Mouse (Mus musculus): ENCODE data around the gene Arid2. TPM values are rescaled to one million over a fixed set of nuclear protein-coding genes. Genes with fewer than 3 reads are reported as not detected.

Arid2 gene
- polyA plus RNA-seq, 1 experiment from 2014 or later: 26.8 TPM

DNA sequence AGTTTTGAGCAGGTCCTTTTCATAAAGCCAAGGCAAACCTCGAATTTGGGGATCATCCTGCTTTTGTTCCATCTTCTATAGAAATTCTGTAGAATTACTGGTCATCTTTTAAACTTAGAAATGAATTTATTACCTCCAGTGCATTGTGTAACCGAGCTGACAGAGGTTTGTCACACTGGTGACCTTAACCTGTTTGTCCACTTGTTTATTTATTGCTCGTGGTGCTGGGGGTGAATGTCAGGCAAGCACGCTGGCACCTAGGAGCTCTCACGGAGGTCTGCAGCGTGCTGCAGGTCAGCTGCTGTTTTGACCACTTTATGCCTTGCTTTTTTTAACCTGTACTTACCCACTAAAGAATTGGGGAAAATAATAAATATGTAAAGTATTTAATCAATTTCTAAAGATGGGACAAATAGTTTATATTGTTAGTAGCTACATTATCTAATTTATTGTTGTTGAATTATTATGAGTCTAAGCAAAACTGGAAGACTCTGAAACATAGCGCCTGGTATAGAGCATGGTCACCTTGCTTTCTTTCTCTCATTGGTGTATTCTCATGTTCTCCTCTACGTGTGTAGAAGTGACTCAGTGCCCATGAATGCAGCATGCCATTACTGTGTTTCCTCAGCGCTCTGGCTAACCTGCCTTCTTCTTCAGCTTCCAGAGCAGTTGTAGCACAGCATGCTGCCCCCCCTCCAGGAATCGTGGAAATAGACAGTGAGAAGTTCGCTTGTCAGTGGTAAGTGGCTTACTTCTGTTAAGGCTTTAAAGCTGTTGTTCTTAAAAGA, 79.1 kb downstream of the Arid2 start:
- no peak overlapping the region for H3K27ac ChIP-seq
- ATAC-seq (ENCODE audit: low FRiP score): no peak
- no peak overlapping the region for H3K4me2 ChIP-seq
- H3K4me1 ChIP-seq (replicated peaks): no peaks in the 10 kb centered on the region
- H3K4me3 ChIP-seq: no peak overlapping the region
- H3K27me3 ChIP-seq: no peaks in the 10 kb centered on the region
- WGBS: 87% methylated on average over 11 of the region's 11 CpGs
- H3K9ac ChIP-seq: no peak overlapping the region
- H3K9me3 ChIP-seq: no peaks in the 10 kb centered on the region
- H3K36me3 ChIP-seq: peaks cover 82% of the 10 kb centered on the region

DNA sequence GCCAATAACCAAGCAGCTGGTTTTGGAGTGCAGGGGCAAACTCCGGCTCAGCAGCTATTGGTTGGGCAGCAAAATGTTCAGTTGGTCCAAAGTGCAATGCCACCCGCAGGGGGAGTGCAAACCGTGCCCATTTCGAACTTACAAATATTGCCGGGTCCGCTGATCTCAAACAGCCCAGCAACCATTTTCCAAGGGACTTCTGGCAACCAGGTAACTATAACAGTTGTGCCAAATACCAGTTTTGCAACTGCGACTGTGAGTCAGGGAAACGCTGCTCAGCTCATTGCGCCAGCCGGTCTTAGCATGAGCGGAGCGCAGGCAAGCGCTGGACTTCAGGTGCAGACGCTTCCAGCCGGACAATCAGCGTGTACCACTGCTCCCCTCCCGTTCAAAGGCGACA, 84.0 kb downstream of the Arid2 start:
- no peaks in the 10 kb centered on the region for H3K27me3 ChIP-seq
- peaks cover 63% of the 10 kb centered on the region for H3K36me3 ChIP-seq
- WGBS: 96% methylated on average over 18 of the region's 18 CpGs

DNA sequence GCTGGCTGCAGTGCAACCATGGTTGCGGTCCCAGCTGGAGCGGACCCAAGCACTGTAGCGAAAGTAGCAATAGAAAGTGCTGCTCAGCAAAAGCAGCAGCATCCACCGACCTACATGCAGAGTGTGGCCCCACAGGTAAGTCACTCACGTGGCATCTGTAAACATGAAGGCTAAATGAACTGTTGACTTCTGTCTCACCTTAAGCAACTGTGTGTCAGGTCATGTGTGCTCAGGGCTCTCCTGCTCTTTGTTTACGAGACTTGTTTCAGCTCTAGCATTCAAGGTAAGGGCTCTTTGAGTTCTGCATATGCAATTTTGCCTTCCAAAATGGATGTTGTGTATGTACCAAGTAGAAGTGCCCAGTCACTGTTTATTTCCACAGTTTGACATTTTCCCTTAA, 85.3 kb downstream of the Arid2 start:
- ATAC-seq (ENCODE audit: low FRiP score): no peak
- no peak overlapping the region for H3K27ac ChIP-seq
- H3K9me3 ChIP-seq: no peaks in the 10 kb centered on the region
- no peak overlapping the region for H3K4me3 ChIP-seq
- H3K4me1 ChIP-seq (replicated peaks): no peaks in the 10 kb centered on the region
- no peak overlapping the region for H3K9ac ChIP-seq
- no peaks in the 10 kb centered on the region for H3K27me3 ChIP-seq
- H3K4me2 ChIP-seq: no peak overlapping the region
- 94% methylated on average over 6 of the region's 6 CpGs for WGBS
- peaks cover 68% of the 10 kb centered on the region for H3K36me3 ChIP-seq

More for the DNA sequence above, 84.0 kb downstream of the Arid2 start:
- Histone ChIP-seq H3K9me3 (no peaks in the 10 kb centered on the region), H3K27ac (no peak overlapping the region), H3K4me3 (no peak overlapping the region), H3K4me2 (no peak overlapping the region), H3K4me1 (replicated peaks) (no peaks in the 10 kb centered on the region), H3K9ac (no peak overlapping the region)
- ATAC-seq (ENCODE audit: low FRiP score): no peak

DNA sequence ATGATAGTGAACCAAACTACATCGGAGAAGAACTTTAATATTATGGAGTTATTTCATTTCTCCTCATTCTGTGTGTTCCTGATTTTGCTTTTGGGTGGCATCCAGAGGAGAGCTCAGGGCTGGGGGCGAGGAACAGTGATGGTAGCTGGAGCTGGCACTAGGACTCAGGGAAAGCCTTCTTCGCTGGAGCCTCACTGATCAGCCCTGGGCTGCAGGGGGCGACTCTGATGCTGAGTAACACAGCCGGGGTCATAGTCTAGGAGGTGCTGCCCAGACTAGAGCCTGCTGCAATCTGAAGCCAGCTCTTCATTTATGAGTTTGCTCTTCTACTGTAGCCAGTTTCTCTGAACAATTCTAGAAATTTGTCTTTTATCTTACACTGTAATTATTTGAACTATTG, 85.8 kb downstream of the Arid2 start:
- ATAC-seq (ENCODE audit: low FRiP score): no peak
- Histone ChIP-seq H3K9ac (no peak overlapping the region), H3K4me1 (replicated peaks) (no peaks in the 10 kb centered on the region), H3K27ac (no peak overlapping the region), H3K4me3 (no peak overlapping the region), H3K27me3 (no peaks in the 10 kb centered on the region), H3K36me3 (peaks cover 69% of the 10 kb centered on the region), H3K9me3 (no peaks in the 10 kb centered on the region), H3K4me2 (no peak overlapping the region)
- WGBS: 88% methylated on average over 5 of the region's 5 CpGs

DNA sequence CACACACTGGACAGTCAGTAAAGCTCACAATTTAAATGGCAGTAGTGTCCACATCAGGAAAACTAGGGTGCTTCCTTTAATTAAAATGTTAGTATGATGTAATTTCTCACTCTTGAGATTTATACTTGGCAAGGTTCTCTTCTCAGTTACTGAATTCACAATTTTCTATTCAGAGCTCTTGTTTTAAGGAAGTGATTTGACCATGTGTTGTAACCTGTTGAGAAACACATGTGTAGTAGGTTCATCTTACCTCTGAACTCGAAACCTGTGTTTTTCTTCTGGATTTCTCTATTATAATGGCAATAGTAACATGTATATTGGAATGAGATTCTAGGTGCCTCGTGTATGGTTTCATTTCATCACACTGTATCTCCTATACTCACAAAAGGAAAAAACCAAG, 88.9 kb downstream of the Arid2 start:
- H3K27me3 ChIP-seq: no peaks in the 10 kb centered on the region
- ATAC-seq (ENCODE audit: low FRiP score): no peak
- 94% methylated on average over 2 of the region's 2 CpGs for WGBS
- no peaks in the 10 kb centered on the region for H3K9me3 ChIP-seq
- no peak overlapping the region for H3K4me2 ChIP-seq
- H3K36me3 ChIP-seq: peaks cover 56% of the 10 kb centered on the region
- no peak overlapping the region for H3K4me3 ChIP-seq
- no peak overlapping the region for H3K27ac ChIP-seq
- H3K9ac ChIP-seq: no peak overlapping the region
- no peaks in the 10 kb centered on the region for H3K4me1 ChIP-seq (replicated peaks)

DNA sequence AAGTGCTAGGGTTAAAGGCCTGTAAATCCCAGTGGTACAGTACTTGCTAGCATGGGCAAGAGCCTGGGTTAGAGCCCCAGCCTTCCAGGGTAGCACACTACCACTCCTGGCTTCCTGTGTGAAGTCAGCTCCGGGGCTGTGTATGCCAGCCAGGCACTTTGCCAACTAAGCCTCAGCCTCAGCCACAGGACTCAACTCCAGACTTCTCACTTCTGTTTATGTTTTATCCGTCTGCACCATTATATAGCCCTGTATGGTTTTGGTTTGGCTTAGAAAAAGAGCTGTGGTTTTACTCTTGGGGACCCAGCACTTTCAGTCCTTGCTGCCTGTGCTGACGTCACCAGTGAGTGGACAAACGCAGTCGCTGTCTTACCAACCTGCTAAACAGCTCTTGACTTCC, 89.9 kb downstream of the Arid2 start:
- ATAC-seq (ENCODE audit: low FRiP score): no peak
- Histone ChIP-seq H3K4me3 (no peak overlapping the region), H3K27ac (no peak overlapping the region), H3K9ac (no peak overlapping the region), H3K4me2 (no peak overlapping the region), H3K9me3 (no peaks in the 10 kb centered on the region), H3K4me1 (replicated peaks) (no peaks in the 10 kb centered on the region), H3K27me3 (no peaks in the 10 kb centered on the region), H3K36me3 (peaks cover 51% of the 10 kb centered on the region)
- 86% methylated on average over 5 of the region's 5 CpGs for WGBS

DNA sequence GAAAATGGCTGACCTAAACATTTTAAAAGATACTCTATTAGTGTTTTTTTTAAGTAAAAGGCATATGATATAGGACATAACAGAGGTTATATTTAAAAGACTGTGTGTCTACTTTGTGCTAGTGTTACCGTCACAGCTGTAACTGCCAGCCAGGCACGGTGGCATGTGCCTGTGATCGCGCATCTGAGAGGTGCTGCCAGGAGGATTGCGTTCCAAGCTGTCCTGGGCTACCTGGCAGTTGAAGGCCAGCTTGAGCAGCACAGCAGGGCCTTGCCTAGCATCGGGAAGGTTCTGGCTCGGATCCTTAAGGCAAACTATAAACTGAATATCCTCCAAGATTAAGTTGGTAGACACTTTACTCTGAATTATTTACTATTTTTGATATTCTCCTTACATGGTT, 90.4 kb downstream of the Arid2 start:
- Histone ChIP-seq H3K4me1 (replicated peaks) (no peaks in the 10 kb centered on the region), H3K27ac (no peak overlapping the region), H3K4me2 (no peak overlapping the region), H3K9me3 (no peaks in the 10 kb centered on the region), H3K27me3 (no peaks in the 10 kb centered on the region), H3K9ac (no peak overlapping the region), H3K36me3 (peaks cover 51% of the 10 kb centered on the region), H3K4me3 (no peak overlapping the region)
- ATAC-seq (ENCODE audit: low FRiP score): no peak
- WGBS: 94% methylated on average over 7 of the region's 7 CpGs

DNA sequence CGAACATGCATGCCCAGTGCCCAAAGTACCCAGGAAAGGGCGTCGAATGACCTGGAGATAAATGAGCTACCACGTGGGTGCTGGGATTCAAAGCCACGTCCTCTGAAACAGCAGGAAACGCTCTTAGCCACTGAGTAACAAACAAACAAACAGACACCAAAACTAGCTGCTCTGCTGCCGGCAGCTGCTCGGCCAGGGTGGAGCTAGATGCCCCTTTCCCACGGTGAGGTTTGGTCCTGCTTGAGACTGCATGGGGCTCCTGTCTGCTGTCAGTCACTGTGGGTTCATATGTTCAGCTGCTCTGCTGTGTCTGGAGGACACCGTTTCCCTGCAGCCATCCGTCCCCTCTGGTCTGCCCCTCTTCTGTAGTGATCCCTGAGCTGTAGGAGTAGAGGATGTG, 94.9 kb downstream of the Arid2 start:
- 90% methylated on average over 11 of the region's 11 CpGs for WGBS

DNA sequence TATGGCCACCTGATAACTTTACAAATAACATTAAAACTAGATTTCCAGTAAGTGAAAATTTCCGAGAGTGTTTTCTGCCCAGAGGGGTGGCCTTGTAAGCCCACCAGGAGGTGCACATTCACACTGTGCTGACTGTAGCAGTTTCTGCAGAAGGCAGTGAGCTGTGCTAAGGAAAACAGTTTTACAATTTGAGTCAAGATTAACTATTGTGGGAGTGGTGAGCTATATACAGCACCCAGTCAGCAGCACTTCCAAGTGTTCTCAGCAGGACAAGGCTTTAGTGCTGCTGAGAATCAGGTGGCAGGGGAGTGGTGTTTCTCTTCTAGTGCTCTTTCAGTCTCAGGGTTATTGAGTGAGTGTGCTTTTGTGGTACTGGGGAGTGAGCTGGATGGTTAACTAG, 101.2 kb downstream of the Arid2 start:
- WGBS: 73% methylated on average over 1 of the region's 1 CpGs
- no peak for ATAC-seq (ENCODE audit: low FRiP score)
- Histone ChIP-seq H3K4me3 (no peak overlapping the region), H3K4me2 (no peak overlapping the region), H3K9me3 (no peaks in the 10 kb centered on the region), H3K9ac (no peak overlapping the region), H3K4me1 (replicated peaks) (no peaks in the 10 kb centered on the region), H3K27ac (no peak overlapping the region), H3K36me3 (peaks cover 49% of the 10 kb centered on the region), H3K27me3 (no peaks in the 10 kb centered on the region)

More for the DNA sequence above, 94.9 kb downstream of the Arid2 start:
- Histone ChIP-seq H3K4me1 (replicated peaks) (no peaks in the 10 kb centered on the region), H3K27me3 (no peaks in the 10 kb centered on the region), H3K9ac (no peak overlapping the region), H3K4me3 (no peak overlapping the region), H3K4me2 (no peak overlapping the region), H3K36me3 (peaks cover 56% of the 10 kb centered on the region), H3K27ac (no peak overlapping the region), H3K9me3 (no peaks in the 10 kb centered on the region)
- no peak for ATAC-seq (ENCODE audit: low FRiP score)

DNA sequence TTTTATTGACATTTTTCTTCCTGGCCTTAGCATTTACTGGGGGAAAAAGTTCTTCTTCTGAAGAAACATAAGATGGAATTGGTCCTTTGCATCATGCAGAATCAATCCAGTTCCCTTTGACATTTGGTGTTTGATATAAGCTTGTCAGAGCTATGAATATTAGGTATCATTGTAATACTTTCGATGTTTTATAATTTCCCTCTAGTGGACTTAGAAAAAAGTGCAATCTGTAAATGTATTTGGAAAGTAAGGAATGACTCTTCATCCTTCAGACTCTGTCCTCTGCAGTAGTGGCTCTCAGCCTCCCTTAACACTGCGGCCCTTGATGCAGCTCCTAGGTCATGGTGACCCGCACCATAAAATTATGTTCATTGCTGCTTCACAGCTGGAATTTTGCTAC, 105.6 kb downstream of the Arid2 start:
- Histone ChIP-seq H3K9ac (no peak overlapping the region), H3K36me3 (peaks cover 66% of the 10 kb centered on the region), H3K9me3 (no peaks in the 10 kb centered on the region), H3K4me3 (no peak overlapping the region), H3K4me2 (no peak overlapping the region), H3K4me1 (replicated peaks) (peaks cover 7% of the 10 kb centered on the region; the same call in 1 of the 2 replicates), H3K27ac (no peak overlapping the region), H3K27me3 (no peaks in the 10 kb centered on the region)
- ATAC-seq (ENCODE audit: low FRiP score): no peak
- WGBS: 94% methylated on average over 3 of the region's 3 CpGs

DNA sequence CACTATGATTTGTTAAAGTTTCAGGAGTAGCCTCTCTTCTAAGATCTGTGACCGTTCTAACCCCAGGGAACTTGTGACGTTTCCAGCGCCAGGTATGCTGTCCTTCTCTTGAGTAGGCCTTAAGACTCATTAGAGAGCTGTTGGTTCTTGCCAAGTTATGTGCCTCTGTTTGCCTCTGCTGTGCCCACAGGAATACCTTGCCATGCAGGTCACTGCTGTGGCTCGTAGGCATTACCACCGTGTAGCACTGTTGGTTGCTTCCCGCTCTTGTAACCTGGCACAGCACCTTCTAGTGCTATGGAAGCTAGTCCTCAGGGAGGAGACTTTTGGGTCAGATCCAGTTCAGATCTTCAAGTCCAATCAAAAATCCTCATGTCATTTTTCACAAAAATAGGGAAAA, 107.8 kb downstream of the Arid2 start:
- no peak overlapping the region for H3K27ac ChIP-seq
- ATAC-seq (ENCODE audit: low FRiP score): no peak
- WGBS: 98% methylated on average over 6 of the region's 6 CpGs
- H3K36me3 ChIP-seq: peaks cover 71% of the 10 kb centered on the region
- H3K9ac ChIP-seq: no peak overlapping the region
- H3K27me3 ChIP-seq: no peaks in the 10 kb centered on the region
- no peak overlapping the region for H3K4me2 ChIP-seq
- H3K4me3 ChIP-seq: no peak overlapping the region
- H3K4me1 ChIP-seq (replicated peaks): peaks cover 8% of the 10 kb centered on the region; the same call in 1 of the 2 replicates
- no peaks in the 10 kb centered on the region for H3K9me3 ChIP-seq

DNA sequence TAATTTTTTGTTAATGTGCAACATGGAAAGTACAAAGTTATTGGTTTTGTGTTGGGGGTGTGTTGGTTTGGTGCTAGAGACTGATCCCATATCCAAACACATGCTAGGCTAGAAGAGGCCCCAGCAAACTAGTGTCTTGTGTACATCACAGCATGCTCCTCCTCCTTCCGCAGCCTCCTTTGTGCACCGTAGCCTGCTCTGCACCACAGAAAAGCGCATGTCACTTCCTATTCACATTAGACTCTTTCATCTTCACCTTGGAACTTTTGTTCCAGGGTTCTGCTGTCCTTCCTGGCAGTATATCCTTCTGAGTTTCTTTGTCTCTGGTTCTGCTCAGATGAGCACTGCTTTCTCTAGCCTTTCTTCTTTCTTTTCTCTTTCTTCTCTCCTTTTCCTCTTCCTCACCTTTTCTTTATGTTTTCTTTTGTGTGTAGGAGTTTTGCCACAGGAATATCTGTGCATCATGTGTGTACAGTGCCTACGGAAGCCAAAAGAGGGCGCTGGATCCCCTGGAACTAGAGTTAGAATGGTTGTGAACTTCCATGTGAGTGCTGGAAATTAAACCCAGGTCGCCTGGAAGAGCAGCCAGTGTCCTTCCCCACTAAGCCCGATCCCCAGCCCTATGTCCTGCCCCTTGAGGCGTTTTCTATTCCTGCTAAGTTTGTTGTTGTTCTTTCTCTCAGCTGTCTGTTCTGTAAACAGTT, 109.5 kb downstream of the Arid2 start:
- H3K4me2 ChIP-seq: no peak overlapping the region
- 76% methylated on average over 8 of the region's 8 CpGs for WGBS
- no peaks in the 10 kb centered on the region for H3K9me3 ChIP-seq
- no peak overlapping the region for H3K27ac ChIP-seq
- no peak overlapping the region for H3K9ac ChIP-seq
- H3K4me3 ChIP-seq: no peak overlapping the region
- peaks cover 61% of the 10 kb centered on the region for H3K36me3 ChIP-seq
- ATAC-seq (ENCODE audit: low FRiP score): no peak
- peaks cover 10% of the 10 kb centered on the region; the same call in 1 of the 2 replicates for H3K4me1 ChIP-seq (replicated peaks)
- no peaks in the 10 kb centered on the region for H3K27me3 ChIP-seq

DNA sequence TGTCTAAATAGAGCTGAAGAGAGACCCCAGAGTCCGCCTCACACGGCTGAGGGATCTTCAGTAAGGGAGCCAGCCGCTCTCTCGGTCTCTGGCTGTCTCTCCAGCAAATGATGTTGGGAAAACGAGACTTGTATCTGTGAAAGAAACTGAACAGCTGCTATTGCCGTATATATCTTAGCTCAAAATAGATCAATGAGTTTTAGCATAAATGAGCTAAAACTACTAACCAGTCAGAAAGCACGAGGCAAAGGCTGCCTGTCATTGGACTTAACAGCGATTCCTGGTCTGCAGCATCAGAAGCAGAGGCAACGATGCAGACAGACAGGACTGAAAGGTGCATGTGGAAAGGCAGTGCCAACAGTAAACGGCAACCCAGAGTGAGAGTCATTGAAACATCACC, 111.0 kb downstream of the Arid2 start:
- Histone ChIP-seq H3K4me1 (replicated peaks) (peaks cover 10% of the 10 kb centered on the region; the same call in 1 of the 2 replicates), H3K9ac (no peak overlapping the region), H3K36me3 (peaks cover 51% of the 10 kb centered on the region), H3K27ac (no peak overlapping the region), H3K4me2 (no peak overlapping the region), H3K9me3 (no peaks in the 10 kb centered on the region), H3K27me3 (no peaks in the 10 kb centered on the region), H3K4me3 (no peak overlapping the region)
- ATAC-seq (ENCODE audit: low FRiP score): no peak
- WGBS: 91% methylated on average over 10 of the region's 10 CpGs

Data from hindbrain, embryonic 13.5 days (tissue).